Mouse (Mus musculus) common myeloid progenitor, adult 5-6 weeks (primary cell): Measurements from ENCODE around the gene Bsn. TPM values are rescaled to one million over a fixed set of nuclear protein-coding genes. Genes with fewer than 3 reads are reported as not detected.
"Not testable (repeated sequence)": the region's sequence is repeated elsewhere in the genome, so short reads cannot be mapped to it uniquely, and the experiment has no call there.

Experiments
- ATAC-seq: replicated peaks from 2 replicates; pipeline ENCODE4 v1.8.0; 2016; ENCODE audit warnings: low read depth, mild to moderate bottlenecking, moderate TSS enrichment, inconsistent platforms; ENCODE audit not compliant: poor library complexity, severe bottlenecking
- total RNA-seq: library from RNA; stranded (forward); fragments of 200-1000, 187-1606 nt; gene quantifications from 2 replicates; pipeline ENCODE4 v1.2.3, GENCODE M21; 2017

Gene Bsn
- total RNA-seq, 1 experiment from 2014 or later: 4.0 TPM

DNA sequence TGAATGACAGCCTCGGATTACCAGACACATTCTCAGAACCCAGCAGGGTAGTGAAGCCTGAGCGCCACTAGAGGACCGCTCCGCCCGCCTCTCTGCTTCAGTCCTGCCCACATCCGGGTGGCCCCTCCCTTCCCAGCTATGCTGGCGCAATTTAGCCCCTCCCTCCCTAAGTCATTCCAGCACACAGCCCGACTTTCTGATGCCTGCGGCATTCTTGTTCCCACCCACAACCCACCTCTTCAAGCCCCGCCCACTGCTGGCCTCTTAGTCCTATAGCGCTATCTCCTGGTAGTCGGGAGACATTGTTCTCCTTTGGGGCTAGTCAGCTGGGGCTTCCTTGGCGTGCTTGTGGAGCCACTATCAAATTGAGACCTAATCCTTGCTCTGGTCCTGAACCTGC, 11.0 kb upstream of the Bsn start:
- ATAC-seq: peak; percentile 96

GRCm38 (mm10) chr9:108198621-108199020, 8.4 kb upstream of the Bsn start:
- no peak for ATAC-seq

DNA sequence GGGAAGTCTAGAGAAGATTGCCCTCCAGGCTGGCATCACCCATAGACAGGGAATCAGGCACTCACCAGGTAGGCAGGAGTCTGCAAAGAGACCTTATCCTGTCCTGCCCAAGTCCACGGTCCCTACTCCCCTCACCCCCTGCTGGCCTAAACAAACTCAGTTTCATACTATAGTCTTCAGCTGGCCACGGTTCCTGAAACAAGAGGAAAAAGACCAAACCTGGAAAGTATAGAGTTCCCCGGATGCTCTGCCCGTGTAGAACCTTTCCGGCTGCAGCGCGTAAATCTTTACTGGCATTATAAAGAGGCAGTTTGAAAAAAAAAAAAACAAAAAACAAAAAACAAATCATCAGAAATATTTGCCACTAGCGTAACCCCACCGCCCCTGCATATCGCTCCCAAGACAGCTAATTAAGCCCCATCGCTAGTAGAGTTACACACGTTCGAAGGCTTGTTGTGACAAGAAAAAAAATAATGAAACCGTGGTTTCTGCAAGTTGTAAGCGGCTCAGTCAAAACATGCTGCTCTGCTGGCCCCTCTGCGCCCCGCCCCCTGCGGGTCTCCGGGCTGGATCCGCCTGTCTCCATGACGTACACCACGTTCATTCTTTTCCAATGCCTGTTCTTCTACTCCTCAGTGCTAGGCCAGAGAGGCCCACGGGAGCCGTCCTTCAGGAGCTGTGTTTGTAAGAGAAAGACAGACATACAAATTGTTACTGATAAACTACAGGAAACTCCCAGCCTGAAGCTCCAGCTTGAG, 6.9 kb upstream of the Bsn start:
- no peak for ATAC-seq

- ATAC-seq: not testable (repeated sequence)
Measured at GRCm38 (mm10) chr9:108196222-108196621, 6.0 kb upstream of the Bsn start.

DNA sequence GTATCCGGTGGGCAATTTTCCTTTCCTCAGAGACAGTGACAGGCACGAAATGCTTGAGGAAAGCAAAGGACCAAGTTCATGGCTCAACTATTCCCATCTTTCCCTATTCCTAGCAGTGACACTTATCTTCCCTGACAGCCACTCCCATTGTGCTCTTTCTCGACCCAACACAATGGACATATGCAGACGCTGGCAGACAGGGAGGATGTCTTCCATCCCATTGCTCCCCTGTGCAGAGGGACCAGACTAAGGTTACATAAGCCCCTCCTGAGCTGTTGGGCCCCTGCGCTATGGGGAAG, 747 bp downstream of the Bsn start:
- ATAC-seq: no peak

- no peak for ATAC-seq
Measured at GRCm38 (mm10) chr9:108189023-108189422, 1.2 kb downstream of the Bsn start.

- ATAC-seq: no peak
Measured at GRCm38 (mm10) chr9:108188511-108188910, 1.7 kb downstream of the Bsn start.

DNA sequence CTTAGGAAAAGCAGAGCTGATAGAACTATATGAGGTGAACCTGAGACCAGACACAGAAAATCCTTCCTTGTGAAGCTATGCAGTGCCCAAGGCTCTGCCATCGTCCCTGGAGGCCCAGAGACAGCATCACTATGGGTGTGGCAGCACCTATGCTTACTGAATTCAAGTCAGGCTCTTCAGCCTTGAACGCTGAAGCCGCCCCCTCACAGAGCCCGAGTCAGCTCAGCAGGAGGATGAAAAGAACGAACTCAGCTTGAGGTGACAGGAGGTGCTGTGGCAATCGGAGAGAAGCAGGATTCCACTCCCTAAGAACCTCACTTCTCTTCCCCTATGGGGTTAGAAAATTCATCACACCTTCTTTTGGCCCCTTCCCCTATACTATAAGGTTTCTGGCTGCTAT, 2.6 kb downstream of the Bsn start:
- ATAC-seq: no peak

GRCm38 (mm10) chr9:108185786-108186185, 4.4 kb downstream of the Bsn start:
- no peak for ATAC-seq

GRCm38 (mm10) chr9:108183531-108183994, 6.6 kb downstream of the Bsn start:
- no peak for ATAC-seq

GRCm38 (mm10) chr9:108182806-108183506, 7.2 kb downstream of the Bsn start:
- no peak for ATAC-seq

DNA sequence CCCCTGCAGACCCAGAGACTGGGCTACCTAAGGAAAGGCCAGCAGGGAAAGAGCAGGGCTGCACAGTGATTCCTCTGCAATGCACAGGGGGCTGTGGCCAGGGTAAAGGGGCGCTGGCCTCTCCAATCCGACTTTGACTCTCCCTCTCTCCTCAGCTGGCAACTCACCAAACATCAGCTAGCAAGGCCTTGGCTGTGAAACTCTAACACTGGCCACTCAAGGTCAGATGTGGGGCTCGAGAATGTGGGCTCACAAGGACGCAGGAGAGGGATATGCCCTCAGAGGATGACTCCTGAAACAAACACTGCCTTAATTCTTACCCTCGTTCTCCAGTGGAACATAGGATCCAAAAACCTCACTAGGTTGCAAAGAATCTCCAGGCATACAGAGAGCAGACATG, 11.8 kb downstream of the Bsn start:
- no peak for ATAC-seq

- ATAC-seq: no peak
Measured at GRCm38 (mm10) chr9:108175116-108175838, 14.9 kb downstream of the Bsn start.

- ATAC-seq: no peak
Measured at GRCm38 (mm10) chr9:108172777-108173350, 17.3 kb downstream of the Bsn start.

GRCm38 (mm10) chr9:108169751-108170150, 20.4 kb downstream of the Bsn start:
- ATAC-seq: no peak

DNA sequence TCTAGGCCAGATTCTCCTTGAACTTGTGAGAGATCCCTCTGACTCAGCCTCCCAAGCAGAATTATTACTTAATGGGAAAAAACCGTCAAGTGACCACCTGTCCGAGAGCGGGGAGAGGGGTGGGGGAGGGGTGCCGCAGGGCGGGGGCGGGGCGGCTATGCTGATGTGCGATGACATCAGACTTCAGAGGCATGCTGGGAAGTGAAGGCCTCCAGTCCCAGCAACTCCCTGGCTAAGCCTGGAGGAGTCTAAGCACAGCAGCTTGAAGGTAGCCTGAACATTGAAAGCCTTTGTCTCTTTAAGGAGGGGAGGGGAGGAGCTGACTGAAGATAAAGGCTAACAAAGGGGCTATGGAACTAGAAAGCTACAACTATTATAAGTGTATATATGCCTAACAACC, 25.0 kb downstream of the Bsn start:
- no peak for ATAC-seq

DNA sequence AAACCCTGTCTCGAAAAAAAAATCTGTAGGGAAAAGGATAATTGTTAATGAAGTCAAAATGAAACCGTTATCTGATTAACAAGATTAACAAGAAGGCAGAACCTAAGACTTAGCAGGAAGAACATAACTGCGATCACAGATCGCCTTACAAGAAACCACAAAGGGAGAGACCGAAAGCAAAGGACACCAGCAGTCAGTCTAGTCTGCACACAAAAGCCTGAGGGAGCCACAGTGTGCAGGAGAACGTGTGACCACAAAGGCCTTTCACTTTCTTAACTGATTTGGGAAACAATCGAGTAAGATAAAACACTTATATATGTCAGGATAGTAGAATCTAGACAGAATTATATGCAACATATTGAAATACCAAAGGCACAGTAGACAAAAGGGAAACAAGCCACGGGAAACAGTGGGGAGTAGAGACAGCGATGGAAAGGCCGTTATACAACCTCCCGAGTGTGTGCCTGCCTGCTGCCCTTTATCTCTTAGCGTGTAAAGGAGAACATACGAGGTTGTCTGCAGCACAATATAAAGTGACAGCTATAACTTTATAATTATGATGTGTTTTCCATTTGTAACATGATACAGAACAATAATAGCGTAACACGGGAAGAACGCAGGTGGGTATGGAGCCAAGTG, 26.4 kb downstream of the Bsn start:
- ATAC-seq: peak; percentile 85

GRCm38 (mm10) chr9:108157891-108158290, 32.3 kb downstream of the Bsn start:
- no peak for ATAC-seq

DNA sequence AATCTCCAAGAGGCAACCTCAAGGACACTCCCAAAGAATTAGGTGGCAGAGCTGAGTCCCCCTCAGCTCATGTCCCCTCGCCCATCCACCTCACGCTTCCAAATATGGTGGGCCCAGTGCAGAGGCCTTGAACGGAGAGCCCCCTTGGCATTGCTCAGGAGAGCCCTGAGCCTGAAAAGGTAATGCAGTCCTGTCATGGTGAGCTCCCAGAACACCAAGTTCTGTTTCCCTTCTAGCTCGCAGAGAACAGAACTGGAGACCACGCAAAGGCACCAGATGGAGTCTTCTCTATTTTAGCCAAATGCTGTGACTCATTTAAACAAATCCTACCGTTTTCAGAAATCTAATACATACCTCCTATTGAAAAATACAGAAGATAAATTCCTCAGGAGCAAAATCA, 32.7 kb downstream of the Bsn start:
- no peak for ATAC-seq

- no peak for ATAC-seq
Measured at GRCm38 (mm10) chr9:108156786-108157185, 33.4 kb downstream of the Bsn start.
